Mouse (Mus musculus) testis, adult 2 months (tissue): ENCODE measurements at regions not wholly inside any gene's neighbourhood (a gene's known extent, or its start where the extent isn't known, plus 50 kb on each side); places are given as distances from the start of the nearest gene placed in this dataset.

ENCODE experiments used
- CTCF ChIP-seq: fragments of 200-500 bp; IDR thresholded peaks from 2 replicates; pipeline ENCODE4 v1.5.1; 2012; ENCODE audit warnings: low read depth, mild to moderate bottlenecking, inconsistent platforms, low read length, moderate library complexity; ENCODE audit not compliant: control insufficient read depth, insufficient read depth, insufficient replicate concordance
- POLR2A ChIP-seq: fragments of 200-500 bp; IDR thresholded peaks from 2 replicates; pipeline ENCODE4 v1.6.1; 2012; ENCODE audit warnings: low read depth, mild to moderate bottlenecking, inconsistent platforms, low read length, moderate library complexity; ENCODE audit not compliant: control insufficient read depth

DNA sequence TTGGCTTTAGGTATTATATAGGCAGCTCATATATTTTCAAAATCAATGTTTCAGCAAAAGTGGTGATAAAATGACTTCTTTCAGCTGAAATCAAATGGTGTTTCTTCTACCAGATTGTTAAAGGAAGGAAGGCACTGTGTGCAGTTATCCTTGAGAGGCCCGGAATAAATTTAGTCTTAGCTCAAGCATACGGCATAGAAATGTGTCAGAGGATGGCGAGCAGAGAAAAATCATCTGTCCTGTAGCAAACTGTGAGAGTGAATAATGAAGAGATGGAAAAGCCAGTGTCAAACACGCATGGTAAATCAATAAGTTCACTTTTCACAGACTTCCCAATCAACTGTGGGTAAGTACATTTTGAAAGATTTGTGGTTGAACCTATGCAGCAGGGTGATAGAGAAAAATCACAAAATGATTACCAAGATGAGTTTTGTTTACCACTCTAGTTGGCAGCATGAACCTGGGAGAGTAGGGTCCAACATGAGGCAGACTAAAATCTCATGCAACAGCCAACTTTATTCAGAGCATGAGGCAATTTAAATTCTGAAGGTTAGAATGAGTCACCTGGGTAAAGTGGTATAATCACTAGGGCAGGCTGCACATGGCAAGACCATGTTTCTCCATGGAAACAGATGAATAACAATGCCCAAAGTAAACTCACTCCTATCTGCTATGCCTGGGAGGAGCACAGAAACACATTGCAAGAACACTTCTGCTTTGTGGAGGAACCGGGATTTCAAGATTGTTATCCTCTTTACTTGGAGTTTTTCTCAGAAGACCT is 55.7 kb downstream of the AI429214 start:
- no peak for TF ChIP-seq CTCF
- no peak for TF ChIP-seq POLR2A
